Mouse (Mus musculus) liver, embryonic 11.5 days (tissue): ENCODE measurements at regions not wholly inside any gene's neighbourhood (a gene's known extent, or its start where the extent isn't known, plus 50 kb on each side); places are given as distances from the start of the nearest gene placed in this dataset.
"Not testable (repeated sequence)": the region's sequence is repeated elsewhere in the genome, so short reads cannot be mapped to it uniquely, and the experiment has no call there.

Source experiments
- ATAC-seq: fragments of 200-750 bp; cut with Nextera tagmentation; replicated peaks from 2 replicates; pipeline ENCODE4 v1.8.0; 2017; ENCODE audit warnings: moderate number of reproducible peaks, mild to moderate bottlenecking, moderate TSS enrichment, moderate library complexity; ENCODE audit not compliant: low FRiP score
- DNase-seq: peaks from one replicate; pipeline ENCODE4 v3.0.0-alpha.2; 2017; ENCODE audit warnings: low spot score
- H3K27ac ChIP-seq: fragments of 300-500 bp; sonication (generic); 2 replicates; pipeline ENCODE4 v1.5.1; 2014; ENCODE audit warnings: mild to moderate bottlenecking, low read depth, low read length, control low read depth
- H3K27me3 ChIP-seq: fragments of 300-500 bp; sonication (generic); replicated peaks from 2 replicates; pipeline ENCODE4 v1.6.1; 2014; ENCODE audit warnings: low read length, mixed read lengths; ENCODE audit not compliant: control insufficient read depth, insufficient read depth
- H3K36me3 ChIP-seq: fragments of 300-500 bp; sonication (generic); 2 replicates; pipeline ENCODE4 v1.6.1; 2014; ENCODE audit warnings: mild to moderate bottlenecking, low read length, moderate library complexity, mixed read lengths; ENCODE audit not compliant: control insufficient read depth, insufficient read depth
- H3K4me1 ChIP-seq: fragments of 300-500 bp; sonication (generic); replicated peaks from 2 replicates; pipeline ENCODE4 v1.6.1; 2014; ENCODE audit warnings: low read length, mixed read lengths; ENCODE audit not compliant: control insufficient read depth, insufficient read depth
- H3K4me2 ChIP-seq: fragments of 300-500 bp; sonication (generic); 2 replicates; pipeline ENCODE4 v1.6.1; 2014; ENCODE audit warnings: mild to moderate bottlenecking, control low read depth, moderate library complexity
- H3K4me3 ChIP-seq: fragments of 300-500 bp; sonication (generic); 2 replicates; pipeline ENCODE4 v1.5.1; 2014; ENCODE audit warnings: low read depth, low read length, control low read depth
- H3K9ac ChIP-seq: fragments of 300-500 bp; sonication (generic); 2 replicates; pipeline ENCODE4 v1.6.1; 2014; ENCODE audit warnings: low read depth, low read length, control low read depth
- H3K9me3 ChIP-seq: fragments of 300-500 bp; sonication (generic); 2 replicates; pipeline ENCODE4 v1.6.1; 2016; ENCODE audit warnings: low read length, inconsistent platforms, mixed read lengths; ENCODE audit not compliant: control insufficient read depth
- WGBS: fragments of 180-500 bp; shearing (Covaris S2); extraction: QIAGEN DNeasy Blood & Tissue Kit; methylation state at CpG from one replicate; pipeline ENCODE4 v1.1.7; 2014; 5-methylcytosine and 5-hydroxymethylcytosine counted together

DNA sequence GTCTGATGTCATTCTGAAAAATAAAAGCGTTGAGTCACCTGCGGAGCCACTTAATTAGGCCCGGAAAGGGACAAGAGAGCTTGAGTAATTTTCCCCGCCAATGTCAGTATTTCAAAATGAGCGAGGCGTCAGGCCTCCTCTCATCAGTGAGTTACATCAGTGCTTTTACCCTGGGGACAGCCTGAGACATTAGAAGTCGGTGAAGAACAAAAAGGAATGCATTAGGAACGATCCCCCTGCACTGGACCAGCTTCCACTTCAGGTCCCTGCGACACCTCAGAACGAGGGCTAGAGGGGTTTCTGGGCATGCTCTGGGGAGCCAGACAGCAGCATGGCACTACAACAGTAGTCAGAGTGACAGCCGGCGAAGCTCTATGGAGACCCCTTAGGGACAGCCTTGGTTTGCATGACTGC, 162.3 kb downstream of the Bcl2l11 start:
- DNase-seq (no peak), ATAC-seq (no peak)
- Histone ChIP-seq H3K4me3 (no peak overlapping the region), H3K27ac (no peak overlapping the region), H3K36me3 (no peaks in the 10 kb centered on the region), H3K4me2 (no peak overlapping the region), H3K9ac (no peak overlapping the region), H3K4me1 (no peaks in the 10 kb centered on the region; the same call in 1 of the 2 replicates), H3K27me3 (no peaks in the 10 kb centered on the region), H3K9me3 (no peaks in the 10 kb centered on the region; the same call in 1 of the 2 replicates)
- 75% methylated on average over 12 of the region's 12 CpGs for WGBS

DNA sequence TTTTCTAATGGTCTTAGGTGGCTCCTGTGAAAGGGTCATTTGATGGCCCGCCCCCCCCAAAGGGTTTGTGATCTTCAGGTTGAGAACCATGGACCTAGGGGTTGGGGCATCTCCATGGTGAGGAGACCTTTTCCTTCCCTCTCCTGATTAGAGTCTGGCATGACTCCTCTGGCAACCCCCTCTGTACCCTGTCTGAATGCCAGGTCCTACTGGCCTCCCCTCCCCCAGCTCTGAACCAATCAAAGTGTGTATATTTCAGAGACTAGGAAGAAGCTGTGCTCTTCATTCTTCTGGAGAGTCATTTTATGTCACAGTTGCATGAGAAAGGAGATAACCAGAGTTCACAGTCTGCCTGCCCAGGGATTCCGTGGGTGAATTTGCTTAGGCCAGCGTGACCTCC, 164.8 kb downstream of the Bcl2l11 start:
- no peak overlapping the region for H3K27ac ChIP-seq
- ATAC-seq: no peak
- H3K9ac ChIP-seq: no peak overlapping the region
- H3K9me3 ChIP-seq: no peaks in the 10 kb centered on the region; the same call in 1 of the 2 replicates
- H3K4me1 ChIP-seq: peaks cover 4% of the 10 kb centered on the region
- no peak overlapping the region for H3K4me3 ChIP-seq
- DNase-seq: no peak
- no peaks in the 10 kb centered on the region for H3K27me3 ChIP-seq
- no peaks in the 10 kb centered on the region for H3K36me3 ChIP-seq
- 89% methylated on average over 3 of the region's 3 CpGs for WGBS
- no peak overlapping the region for H3K4me2 ChIP-seq

DNA sequence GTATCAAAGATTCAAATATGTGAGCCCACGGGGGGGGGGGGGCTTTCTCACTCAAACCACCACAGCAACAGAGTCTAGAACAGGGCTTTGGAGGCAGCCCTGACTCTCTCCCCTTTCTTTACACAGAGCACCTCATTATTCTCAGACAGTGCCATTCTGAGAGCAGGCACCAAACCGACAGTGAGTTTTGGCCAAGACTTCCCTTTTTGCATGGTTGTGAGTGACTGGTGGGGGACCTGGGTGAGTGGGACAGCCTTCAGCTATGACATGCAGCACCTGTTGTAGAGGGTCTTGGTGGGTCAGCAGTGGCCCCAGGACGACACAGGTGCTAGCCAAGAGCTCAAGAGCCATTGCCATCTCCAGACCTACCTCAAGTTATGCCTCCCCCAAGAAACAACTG, 168.8 kb downstream of the Bcl2l11 start:
- WGBS: 49% methylated on average over 3 of the region's 3 CpGs
- H3K27me3 ChIP-seq: no peaks in the 10 kb centered on the region

DNA sequence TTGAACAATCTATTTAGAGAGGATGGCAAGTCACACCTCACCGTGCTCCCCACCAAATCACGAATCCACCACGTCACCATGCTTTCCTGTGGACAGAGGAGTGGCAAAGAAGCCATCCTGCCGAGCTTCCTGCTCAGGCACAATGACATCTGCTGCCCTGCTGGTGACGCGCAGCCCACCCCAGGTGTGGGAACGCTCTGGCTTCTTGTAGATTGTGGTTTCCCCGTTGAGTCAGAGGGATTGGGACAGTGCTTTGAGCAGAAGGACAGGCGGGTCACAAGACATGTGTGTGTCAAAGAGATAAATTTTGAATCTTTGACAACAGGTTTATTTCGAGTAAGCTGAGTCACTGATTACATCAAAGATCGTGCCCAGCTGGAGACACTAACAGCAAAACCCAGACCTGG, 169.2 kb downstream of the Bcl2l11 start:
- no peaks in the 10 kb centered on the region for H3K36me3 ChIP-seq
- no peaks in the 10 kb centered on the region; the same call in 1 of the 2 replicates for H3K9me3 ChIP-seq
- no peak overlapping the region for H3K27ac ChIP-seq
- no peak overlapping the region for H3K4me3 ChIP-seq
- no peaks in the 10 kb centered on the region for H3K27me3 ChIP-seq
- peaks cover 10% of the 10 kb centered on the region for H3K4me1 ChIP-seq
- no peak; the same call in 1 of the 2 replicates for ATAC-seq
- H3K4me2 ChIP-seq: no peak overlapping the region
- DNase-seq: no peak
- 36% methylated on average over 11 of the region's 11 CpGs for WGBS
- H3K9ac ChIP-seq: no peak overlapping the region

More for the DNA sequence above, 168.8 kb downstream of the Bcl2l11 start:
- H3K9me3 ChIP-seq: no peaks in the 10 kb centered on the region; the same call in 1 of the 2 replicates
- ATAC-seq (no peak), DNase-seq (no peak)
- no peak overlapping the region for H3K9ac ChIP-seq
- no peak overlapping the region for H3K4me3 ChIP-seq
- H3K4me1 ChIP-seq: peaks cover 10% of the 10 kb centered on the region
- no peaks in the 10 kb centered on the region for H3K36me3 ChIP-seq
- no peak overlapping the region for H3K4me2 ChIP-seq
- no peak overlapping the region for H3K27ac ChIP-seq

DNA sequence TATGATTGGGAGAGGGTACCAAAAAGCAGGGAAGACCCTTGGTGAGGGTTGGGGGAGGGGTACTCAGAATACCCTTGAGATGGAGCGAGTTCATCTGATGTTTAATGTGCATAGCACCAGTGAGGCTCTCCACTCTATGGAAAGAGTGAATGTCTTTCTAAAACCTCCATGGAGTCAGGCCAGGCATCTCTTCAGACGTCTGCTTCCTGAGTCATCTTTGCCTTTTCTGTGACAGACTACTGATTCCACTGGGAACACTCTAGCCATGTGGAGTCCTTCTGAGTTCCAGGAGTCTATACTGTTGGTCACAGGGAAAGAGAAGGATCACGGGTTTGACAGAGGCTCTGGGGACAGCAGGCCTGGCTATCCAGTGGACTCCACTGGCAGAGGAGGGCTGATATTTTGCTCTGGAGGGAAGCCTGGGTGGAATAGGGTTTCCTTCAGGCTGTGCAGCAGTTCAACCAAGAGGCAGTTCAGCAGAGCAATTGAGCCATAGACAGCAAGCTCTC, 169.9 kb downstream of the Bcl2l11 start:
- no peak overlapping the region for H3K4me3 ChIP-seq
- H3K27ac ChIP-seq: no peak overlapping the region
- H3K4me2 ChIP-seq: no peak overlapping the region
- H3K4me1 ChIP-seq: peaks cover 10% of the 10 kb centered on the region
- no peaks in the 10 kb centered on the region for H3K36me3 ChIP-seq
- no peak for DNase-seq
- 53% methylated on average over 3 of the region's 3 CpGs for WGBS
- no peak overlapping the region for H3K9ac ChIP-seq
- no peak for ATAC-seq
- no peaks in the 10 kb centered on the region; the same call in 1 of the 2 replicates for H3K9me3 ChIP-seq
- H3K27me3 ChIP-seq: no peaks in the 10 kb centered on the region

DNA sequence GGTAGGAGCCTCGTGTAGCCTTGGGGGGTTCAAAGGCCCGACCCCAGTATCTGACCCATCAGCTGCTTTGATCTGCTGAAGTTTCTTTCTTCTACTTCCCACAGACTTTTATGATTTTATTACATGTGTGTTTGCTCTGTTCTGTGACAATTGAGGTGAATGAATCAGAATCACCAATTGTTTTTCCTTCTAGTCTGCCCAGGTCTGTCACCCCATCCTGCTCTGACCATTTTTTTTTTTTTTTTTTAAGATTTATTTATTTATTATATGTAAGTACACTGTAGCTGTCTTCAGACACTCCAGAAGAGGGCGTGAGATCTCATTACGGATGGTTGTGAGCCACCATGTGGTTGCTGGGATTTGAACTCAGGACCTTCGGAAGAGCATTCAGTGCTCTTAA, 170.6 kb downstream of the Bcl2l11 start:
- H3K4me3 ChIP-seq, H3K36me3 ChIP-seq, H3K9me3 ChIP-seq, H3K27me3 ChIP-seq, H3K9ac ChIP-seq, H3K27ac ChIP-seq, DNase-seq, ATAC-seq, H3K4me2 ChIP-seq: not testable (repeated sequence)
- WGBS: 37% methylated on average over 5 of the region's 5 CpGs
- H3K4me1 ChIP-seq: peaks cover 12% of the 10 kb centered on the region

DNA sequence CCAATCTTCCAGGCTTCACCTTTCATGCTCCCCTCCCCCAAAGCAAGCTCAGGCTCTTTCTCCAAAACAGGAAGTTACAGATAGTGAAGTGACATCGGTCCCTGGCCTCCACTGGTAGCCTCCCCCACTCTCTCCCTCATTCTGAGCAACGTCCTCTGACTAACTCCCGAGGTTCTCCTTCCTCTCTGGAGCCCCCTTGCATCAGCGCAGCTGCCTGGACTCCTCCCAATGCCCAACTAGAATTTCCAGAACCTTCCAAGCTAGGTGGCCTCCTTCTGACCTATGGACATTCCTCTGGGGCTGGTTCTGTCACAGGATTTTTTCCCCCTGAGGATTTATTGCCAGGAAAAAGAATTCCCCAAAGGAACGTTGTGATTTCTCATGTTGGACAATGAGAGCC, 171.1 kb downstream of the Bcl2l11 start:
- Histone ChIP-seq H3K4me2 (no peak overlapping the region), H3K4me1 (peaks cover 13% of the 10 kb centered on the region), H3K4me3 (no peak overlapping the region), H3K9me3 (no peaks in the 10 kb centered on the region), H3K27me3 (no peaks in the 10 kb centered on the region), H3K27ac (no peak overlapping the region), H3K9ac (no peak overlapping the region), H3K36me3 (no peaks in the 10 kb centered on the region)
- no peak for ATAC-seq
- peak; percentile 49 for DNase-seq
- 17% methylated on average over 5 of the region's 5 CpGs for WGBS

DNA sequence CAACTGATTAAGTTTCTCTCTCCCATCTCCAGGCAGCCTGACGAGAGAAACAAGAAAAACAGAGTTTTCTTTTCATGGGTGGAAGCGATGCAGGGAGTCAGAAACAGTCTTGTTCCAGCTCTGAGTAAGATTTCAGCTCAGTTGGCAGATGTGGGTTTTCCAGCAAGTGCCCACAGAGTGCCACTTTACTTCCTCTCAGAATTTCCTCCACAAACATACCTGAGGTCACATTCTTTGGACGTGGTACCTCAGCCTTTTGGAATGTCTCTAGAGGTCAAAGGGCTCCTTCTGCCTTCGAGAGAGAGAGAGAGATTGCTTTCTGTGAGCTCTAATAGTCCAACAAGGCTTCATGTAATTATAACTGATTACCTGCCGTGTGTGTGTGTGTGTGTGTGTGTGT, 172.0 kb downstream of the Bcl2l11 start:
- Histone ChIP-seq H3K27ac (no peak overlapping the region), H3K27me3 (no peaks in the 10 kb centered on the region), H3K9ac (no peak overlapping the region), H3K4me1 (peaks cover 13% of the 10 kb centered on the region), H3K4me3 (no peak overlapping the region), H3K9me3 (no peaks in the 10 kb centered on the region), H3K4me2 (no peak overlapping the region), H3K36me3 (no peaks in the 10 kb centered on the region)
- no peak for ATAC-seq
- no peak for DNase-seq
- WGBS: 54% methylated on average over 5 of the region's 5 CpGs

DNA sequence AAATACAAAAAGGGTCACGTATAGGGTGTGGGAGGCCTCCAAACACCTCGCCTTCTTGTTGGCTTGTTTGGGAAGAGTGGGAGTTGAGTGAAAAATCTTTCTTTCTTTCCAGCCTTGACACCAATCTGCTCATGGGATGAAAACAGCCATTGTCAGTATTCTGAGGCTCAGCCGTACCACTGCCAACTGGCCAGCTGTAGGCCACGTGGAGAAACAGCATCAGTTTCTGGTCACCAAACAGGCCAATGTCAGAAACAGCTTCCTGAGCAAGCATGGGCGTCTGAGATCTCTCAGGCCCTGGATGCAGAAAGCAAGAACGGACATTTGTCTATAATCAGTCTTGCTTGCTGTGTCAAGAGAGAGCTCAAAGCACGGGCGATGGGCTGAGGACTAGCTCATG, 173.2 kb downstream of the Bcl2l11 start:
- WGBS: 77% methylated on average over 8 of the region's 8 CpGs
- Histone ChIP-seq H3K27ac (no peak overlapping the region), H3K36me3 (no peaks in the 10 kb centered on the region), H3K4me3 (no peak overlapping the region), H3K27me3 (no peaks in the 10 kb centered on the region), H3K4me1 (peaks cover 13% of the 10 kb centered on the region), H3K9ac (no peak overlapping the region), H3K9me3 (no peaks in the 10 kb centered on the region), H3K4me2 (no peak overlapping the region)
- ATAC-seq: no peak
- DNase-seq: no peak
